Mouse (Mus musculus) heart, embryonic 11.5 days (tissue): ENCODE measurements around the gene Gtpbp1. TPM values are rescaled to one million over a fixed set of nuclear protein-coding genes. Genes with fewer than 3 reads are reported as not detected.
"Not testable (repeated sequence)": the region's sequence is repeated elsewhere in the genome, so short reads cannot be mapped to it uniquely, and the experiment has no call there.

Source experiments
- ATAC-seq: fragments of 200-750 bp; cut with Nextera tagmentation; replicated peaks from 2 replicates; pipeline ENCODE4 v1.8.0; 2017; ENCODE audit warnings: moderate library complexity; ENCODE audit not compliant: insufficient number of reproducible peaks, low FRiP score, low TSS enrichment
- H3K27ac ChIP-seq: fragments of 300-500 bp; sonication (generic); 2 replicates; pipeline ENCODE4 v1.5.1; 2014; ENCODE audit warnings: mild to moderate bottlenecking, low read depth, low read length
- H3K27me3 ChIP-seq: fragments of 300-500 bp; sonication (generic); 2 replicates; pipeline ENCODE4 v1.6.1; 2014; ENCODE audit warnings: mild to moderate bottlenecking, low read length, mixed read lengths; ENCODE audit not compliant: control insufficient read depth, insufficient read depth
- H3K36me3 ChIP-seq: fragments of 300-500 bp; sonication (generic); 2 replicates; pipeline ENCODE4 v1.6.1; 2014; ENCODE audit warnings: mild to moderate bottlenecking, low read length, moderate library complexity, mixed read lengths; ENCODE audit not compliant: control insufficient read depth, insufficient read depth
- H3K4me1 ChIP-seq: fragments of 300-500 bp; sonication (generic); 2 replicates; pipeline ENCODE4 v1.6.1; 2014; ENCODE audit warnings: low read length; ENCODE audit not compliant: control insufficient read depth, insufficient read depth
- H3K4me2 ChIP-seq: fragments of 300-500 bp; sonication (generic); 2 replicates; pipeline ENCODE4 v1.6.1; 2014; ENCODE audit warnings: mild to moderate bottlenecking, moderate library complexity
- H3K4me3 ChIP-seq: fragments of 300-500 bp; sonication (generic); 2 replicates; pipeline ENCODE4 v1.5.1; 2014; ENCODE audit warnings: low read depth, low read length
- H3K9ac ChIP-seq: fragments of 300-500 bp; sonication (generic); 2 replicates; pipeline ENCODE4 v1.6.1; 2014; ENCODE audit warnings: mild to moderate bottlenecking, low read depth, low read length, moderate library complexity
- H3K9me3 ChIP-seq: fragments of 300-500 bp; sonication (generic); replicated peaks from 2 replicates; pipeline ENCODE4 v1.6.1; 2016; ENCODE audit warnings: low read length; ENCODE audit not compliant: control insufficient read depth
- WGBS: fragments of 180-500 bp; shearing (Covaris S2); extraction: QIAGEN DNeasy Blood & Tissue Kit; methylation state at CpG from one replicate; pipeline ENCODE4 v1.1.7; 2014; ENCODE audit not compliant: insufficient replicate concordance; 5-methylcytosine and 5-hydroxymethylcytosine counted together
- polyA plus RNA-seq: library from polyadenylated mRNA; unstranded; fragments of >200 nt; fragmentation: Nextera tagmentation; extraction: Ambion mirVana; gene quantifications from 2 replicates; pipeline ENCODE4 v1.2.1, GENCODE M21; 2014

The Gtpbp1 gene
- polyA plus RNA-seq, 1 experiment from 2014 or later: 22.7 TPM

- ATAC-seq: peak; percentile 87
- Histone ChIP-seq H3K4me3 (peak within 1 kb of the TSS; percentile 70), H3K9ac (peak within 1 kb of the TSS; percentile 74), H3K36me3 (peaks cover 5% of the 10 kb centered on the region; the same call in 1 of the 2 replicates), H3K27ac (peak within 1 kb of the TSS; percentile 71), H3K4me2 (peak within 1 kb of the TSS; percentile 97), H3K27me3 (no peaks in the 10 kb centered on the region), H3K4me1 (peaks cover 8% of the 10 kb centered on the region), H3K9me3 (0 out of 2 replicates have a peak, but pooled peaks cover 3% of the 10 kb centered on the region)
- WGBS: under 1% methylated on average over 55 of the region's 55 CpGs
Observed at GRCm38 (mm10) chr15:79658531-79659375, 31.9 kb upstream of the Gtpbp1 start, which contains the start of the genes Fam227a and Cby1. Fam227a (minus strand) TSS chr15:79658956. Cby1 (plus strand) TSS chr15:79659199.

GRCm38 (mm10) chr15:79661852-79662251 lies 28.8 kb upstream of the Gtpbp1 start:
- Histone ChIP-seq H3K4me3 (no peak overlapping the region), H3K9me3 (0 out of 2 replicates have a peak, but pooled peaks cover 3% of the 10 kb centered on the region), H3K36me3 (peaks cover 5% of the 10 kb centered on the region; the same call in 1 of the 2 replicates), H3K27me3 (no peaks in the 10 kb centered on the region), H3K27ac (no peak overlapping the region), H3K4me2 (no peak overlapping the region), H3K4me1 (peaks cover 16% of the 10 kb centered on the region), H3K9ac (no peak overlapping the region)
- 72% methylated on average over 4 of the region's 4 CpGs for WGBS
- no peak for ATAC-seq

GRCm38 (mm10) chr15:79664666-79665065 lies 26.0 kb upstream of the Gtpbp1 start:
- Histone ChIP-seq H3K36me3 (peaks cover 5% of the 10 kb centered on the region; the same call in 1 of the 2 replicates), H3K27me3 (no peaks in the 10 kb centered on the region), H3K4me3 (no peak overlapping the region), H3K9me3 (0 out of 2 replicates have a peak, but pooled peaks cover 3% of the 10 kb centered on the region), H3K4me1 (peaks cover 12% of the 10 kb centered on the region), H3K4me2 (no peak overlapping the region), H3K27ac (no peak overlapping the region), H3K9ac (no peak overlapping the region)
- no peak for ATAC-seq
- 81% methylated on average over 8 of the region's 8 CpGs for WGBS

GRCm38 (mm10) chr15:79669195-79669594 lies 21.4 kb upstream of the Gtpbp1 start:
- Histone ChIP-seq H3K9me3 (no peaks in the 10 kb centered on the region), H3K4me3 (no peak overlapping the region), H3K27me3 (no peaks in the 10 kb centered on the region), H3K27ac (no peak overlapping the region), H3K4me2 (no peak overlapping the region), H3K9ac (0 out of 2 replicates have a peak overlapping the region, but pooled peaks have one; percentile 39), H3K4me1 (peaks cover 14% of the 10 kb centered on the region), H3K36me3 (no peaks in the 10 kb centered on the region; the same call in none of the 2 replicates)
- 67% methylated on average over 10 of the region's 10 CpGs for WGBS
- no peak for ATAC-seq

GRCm38 (mm10) chr15:79670249-79670971 lies 20.2 kb upstream of the Gtpbp1 start, which contains the start of gene Tomm22:
Tomm22 (plus strand) TSS chr15:79670861.
- H3K9ac ChIP-seq: peak within 1 kb of the TSS; percentile 90
- peaks cover 14% of the 10 kb centered on the region for H3K4me1 ChIP-seq
- peak; percentile 85 for ATAC-seq
- peak within 1 kb of the TSS; percentile 73 for H3K4me2 ChIP-seq
- 20% methylated on average over 32 of the region's 33 CpGs for WGBS
- H3K9me3 ChIP-seq: no peaks in the 10 kb centered on the region
- H3K4me3 ChIP-seq: peak within 1 kb of the TSS; percentile 96
- H3K27me3 ChIP-seq: no peaks in the 10 kb centered on the region
- H3K27ac ChIP-seq: peak within 1 kb of the TSS; percentile 62; the same call in 1 of the 2 replicates
- peaks cover 9% of the 10 kb centered on the region for H3K36me3 ChIP-seq

GRCm38 (mm10) chr15:79670972-79671299 lies 19.7 kb upstream of the Gtpbp1 start:
- peaks cover 11% of the 10 kb centered on the region for H3K36me3 ChIP-seq
- H3K9me3 ChIP-seq: no peaks in the 10 kb centered on the region
- H3K4me3 ChIP-seq: peak overlapping the region; percentile 96
- peak; percentile 36; the same call in 1 of the 2 replicates for ATAC-seq
- under 1% methylated on average over 37 of the region's 37 CpGs for WGBS
- peak overlapping the region; percentile 73 for H3K4me2 ChIP-seq
- peak overlapping the region; percentile 90 for H3K9ac ChIP-seq
- peaks cover 12% of the 10 kb centered on the region for H3K4me1 ChIP-seq
- no peaks in the 10 kb centered on the region for H3K27me3 ChIP-seq
- peak overlapping the region; percentile 62; the same call in 1 of the 2 replicates for H3K27ac ChIP-seq

- not testable (repeated sequence) for H3K27me3 ChIP-seq, ATAC-seq, H3K27ac ChIP-seq, H3K9ac ChIP-seq, H3K9me3 ChIP-seq, H3K4me1 ChIP-seq
- WGBS: 81% methylated on average over 11 of the region's 11 CpGs
- H3K36me3 ChIP-seq: peaks cover 18% of the 10 kb centered on the region
- H3K4me2 ChIP-seq: peak overlapping the region; percentile 73
- peak overlapping the region; percentile 96 for H3K4me3 ChIP-seq
Observed at GRCm38 (mm10) chr15:79671828-79672348, 18.8 kb upstream of the Gtpbp1 start.

GRCm38 (mm10) chr15:79677936-79678335 lies 12.7 kb upstream of the Gtpbp1 start:
- H3K9ac ChIP-seq: no peak overlapping the region
- H3K4me3 ChIP-seq: no peak overlapping the region
- WGBS: 86% methylated on average over 2 of the region's 2 CpGs
- H3K36me3 ChIP-seq: peaks cover 18% of the 10 kb centered on the region
- H3K9me3 ChIP-seq: no peaks in the 10 kb centered on the region
- no peak overlapping the region for H3K4me2 ChIP-seq
- ATAC-seq: no peak
- H3K27me3 ChIP-seq: no peaks in the 10 kb centered on the region
- no peak overlapping the region for H3K27ac ChIP-seq
- peaks cover 20% of the 10 kb centered on the region for H3K4me1 ChIP-seq
